Mouse (Mus musculus) heart, adult 2 months (tissue): Measurements from ENCODE around the gene Map3k7. TPM values are rescaled to one million over a fixed set of nuclear protein-coding genes. Genes with fewer than 3 reads are reported as not detected.

Experiments used
- DNase-seq, 2 experiments: peaks; one replicate each; pipeline ENCODE4 v3.0.0; 2021
- H3K27ac ChIP-seq: fragments of 200-600 bp; 2 replicates; pipeline ENCODE4 v1.8.1; 2022
- H3K27me3 ChIP-seq: fragments of 200-500 bp; 2 replicates; pipeline ENCODE4 v1.6.1; 2012; ENCODE audit warnings: mild to moderate bottlenecking, low read length, inconsistent platforms, mixed read lengths; ENCODE audit not compliant: control insufficient read depth, insufficient read depth
- H3K36me3 ChIP-seq: fragments of 200-500 bp; 2 replicates; pipeline ENCODE4 v1.6.1; 2012; ENCODE audit warnings: low read length, inconsistent platforms; ENCODE audit not compliant: control insufficient read depth, insufficient read depth
- H3K4me1 ChIP-seq: fragments of 200-500 bp; 2 replicates; pipeline ENCODE4 v1.6.1; 2011; ENCODE audit warnings: low read length; ENCODE audit not compliant: control insufficient read depth, insufficient read depth
- H3K4me3 ChIP-seq: fragments of 200-600 bp; 2 replicates; pipeline ENCODE4 v1.8.1; 2022
- H3K79me2 ChIP-seq: fragments of 200-500 bp; replicated peaks from 2 replicates; pipeline ENCODE4 v1.6.1; 2012; ENCODE audit warnings: mild to moderate bottlenecking, inconsistent platforms, low read length, moderate library complexity, mixed read lengths; ENCODE audit not compliant: control insufficient read depth, insufficient read depth
- H3K9ac ChIP-seq: fragments of 200-500 bp; 2 replicates; pipeline ENCODE4 v1.6.1; 2012; ENCODE audit warnings: low read depth, mild to moderate bottlenecking, control low read depth, inconsistent platforms, low read length, mixed read lengths
- CTCF ChIP-seq: fragments of 200-600 bp; IDR thresholded peaks from 2 replicates; pipeline ENCODE4 v1.8.1; 2022; ENCODE audit warnings: antibody characterized with exemption, mild to moderate bottlenecking, moderate library complexity
- EP300 ChIP-seq: fragments of 200-500 bp; IDR thresholded peaks from 2 replicates; pipeline ENCODE4 v1.6.1; 2011; ENCODE audit warnings: low read depth, low read length, control low read depth; ENCODE audit not compliant: insufficient read depth
- POLR2A ChIP-seq: fragments of 200-500 bp; IDR thresholded peaks from 2 replicates; pipeline ENCODE4 v1.6.1; 2011; ENCODE audit warnings: mild to moderate bottlenecking, low read depth, low read length, control low read depth; ENCODE audit not compliant: insufficient read depth
- WGBS: fragments of 180-500 bp; shearing (Covaris S2); methylation state at CpG from one replicate; pipeline ENCODE4 v1.1.7; 2018; 5-methylcytosine and 5-hydroxymethylcytosine counted together
- intact Hi-C: fragments of 180-260 bp; cut with DNase I; formaldehyde crosslinking; loops from one replicate; pipeline ENCODE4 v1.15.1; 2025
- polyA plus RNA-seq: library from polyadenylated mRNA; depleted of rRNA; stranded (reverse); fragments of >200 nt; gene quantifications from 2 replicates; pipeline ENCODE4 v1.2.3, GENCODE M21; 2012
- total RNA-seq, 2 experiments: library from RNA; stranded (reverse); gene quantifications; 2 replicates each; pipeline ENCODE4 v1.2.3; 2021

The Map3k7 gene
- total and polyA plus RNA-seq, 3 experiments = 34.9 to 45.9 (median 42.6) TPM

DNA sequence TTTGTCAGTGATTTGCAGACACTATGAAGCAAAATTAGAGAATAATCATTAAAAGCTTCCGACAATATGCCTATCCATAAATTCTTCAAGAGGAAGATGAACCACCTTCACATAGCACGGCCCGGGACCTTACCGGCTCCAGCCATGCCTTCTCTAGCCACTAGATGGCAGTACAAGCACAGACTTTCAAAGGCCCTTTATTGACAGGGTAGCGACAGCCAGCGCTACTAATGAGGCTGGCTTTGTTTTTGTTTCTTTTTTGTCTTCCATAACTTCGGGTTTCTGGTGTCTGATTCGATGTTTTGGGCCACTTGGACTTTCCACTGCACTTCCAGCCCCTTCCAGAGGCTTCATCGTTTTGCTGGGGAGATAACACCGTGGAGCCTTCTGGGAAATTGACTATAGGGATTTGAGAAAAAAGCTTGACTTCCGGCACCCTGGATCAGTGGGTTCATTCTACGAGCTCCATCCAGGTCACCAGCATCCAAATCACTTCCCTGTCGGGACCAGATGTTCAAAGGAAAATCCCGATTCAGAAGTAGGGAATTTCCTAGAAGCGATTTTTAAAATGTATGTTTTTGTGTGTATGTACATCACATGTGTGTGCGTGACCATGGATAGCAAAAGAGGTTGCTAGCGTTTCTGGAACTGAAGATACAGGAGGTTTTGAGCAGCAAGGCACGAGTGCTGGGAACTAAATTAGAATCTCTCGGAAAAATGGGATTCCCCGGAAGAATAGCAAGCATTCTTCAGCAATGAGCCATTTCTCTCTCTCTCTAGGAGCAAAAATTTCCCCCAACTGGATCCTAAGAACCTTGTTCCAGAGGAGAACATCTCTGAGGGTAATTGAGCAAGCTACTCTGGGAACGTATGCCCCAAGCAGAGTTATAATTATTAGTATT, 91.5 kb downstream of the Map3k7 start:
- no peaks in the 10 kb centered on the region for H3K36me3 ChIP-seq
- H3K4me1 ChIP-seq = no peaks in the 10 kb centered on the region
- 0 out of 2 replicates have a peak overlapping the region, but pooled peaks have one; percentile 0 for H3K27ac ChIP-seq
- H3K27me3 ChIP-seq = no peaks in the 10 kb centered on the region
- H3K4me3 ChIP-seq = peak overlapping the region; percentile 61
- peak; percentile 78 to 86 for DNase-seq
- H3K79me2 ChIP-seq = no peaks in the 10 kb centered on the region
- intact Hi-C loops = loop anchor here (1.0 to 5.0 kb wide), 6 partner anchors 97 to 517 kb away; partner anchors contain the start of gene Bach2
- 11% methylated on average over 21 of the region's 21 CpGs for WGBS
- no peak for TF ChIP-seq POLR2A
- 0 out of 2 replicates have a peak, but pooled peaks have one; percentile 64 for TF ChIP-seq EP300
- peak; percentile 99 for TF ChIP-seq CTCF
- H3K9ac ChIP-seq = peak overlapping the region; percentile 65

GRCm38 (mm10) chr4:32056441-32056840, 92.5 kb downstream of the Map3k7 start:
- Histone ChIP-seq H3K4me1 (no peaks in the 10 kb centered on the region), H3K27ac (no peak overlapping the region), H3K27me3 (no peaks in the 10 kb centered on the region), H3K9ac (no peak overlapping the region), H3K79me2 (no peaks in the 10 kb centered on the region), H3K36me3 (no peaks in the 10 kb centered on the region), H3K4me3 (no peak overlapping the region)
- DNase-seq = no peak
- intact Hi-C loops = loop anchor here (5.0 kb wide), 2 partner anchors 96 to 496 kb away; no protein-coding TSS in a partner anchor
- TF ChIP-seq POLR2A (no peak), CTCF (no peak), EP300 (no peak)
- 72% methylated on average over 7 of the region's 7 CpGs for WGBS

DNA sequence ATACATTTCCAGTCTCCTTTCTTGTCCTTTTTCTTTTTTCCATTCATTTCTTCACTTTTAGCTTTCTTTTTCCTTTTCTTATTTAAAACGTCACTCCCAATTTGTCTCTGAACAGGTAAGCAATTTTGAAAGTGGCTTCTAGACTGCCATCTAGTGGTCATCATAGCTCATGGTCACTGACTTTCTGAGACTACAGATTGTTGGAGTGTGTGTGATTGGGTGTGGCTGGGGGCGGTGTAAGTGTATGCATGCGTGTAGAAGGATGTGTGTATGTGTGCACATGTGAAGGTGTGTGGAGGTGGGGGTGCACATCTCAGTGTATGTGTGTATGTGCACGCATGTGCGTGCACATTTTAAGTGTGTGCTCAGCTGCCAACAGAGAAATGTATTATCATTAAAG, 93.2 kb downstream of the Map3k7 start:
- Histone ChIP-seq H3K9ac (no peak overlapping the region), H3K79me2 (no peaks in the 10 kb centered on the region), H3K4me1 (no peaks in the 10 kb centered on the region), H3K27me3 (no peaks in the 10 kb centered on the region), H3K4me3 (no peak overlapping the region), H3K36me3 (no peaks in the 10 kb centered on the region), H3K27ac (no peak overlapping the region)
- intact Hi-C loops = loop anchor here (5.0 kb wide), 2 partner anchors 95 to 495 kb away; no protein-coding TSS in a partner anchor
- 43% methylated on average over 5 of the region's 5 CpGs for WGBS
- TF ChIP-seq CTCF (peak; percentile 85), EP300 (no peak)
- DNase-seq = no peak

GRCm38 (mm10) chr4:32060686-32061085, 96.8 kb downstream of the Map3k7 start:
- no peak for TF ChIP-seq EP300
- TF ChIP-seq POLR2A = no peak
- no peak for TF ChIP-seq CTCF
- Histone ChIP-seq H3K4me1 (no peaks in the 10 kb centered on the region), H3K27ac (no peak overlapping the region), H3K79me2 (no peaks in the 10 kb centered on the region), H3K9ac (no peak overlapping the region), H3K36me3 (no peaks in the 10 kb centered on the region), H3K27me3 (no peaks in the 10 kb centered on the region), H3K4me3 (no peak overlapping the region)
- 91% methylated on average over 4 of the region's 4 CpGs for WGBS
- intact Hi-C loops = no loop called here
- DNase-seq = no peak

GRCm38 (mm10) chr4:32062381-32063059, 98.6 kb downstream of the Map3k7 start:
- Histone ChIP-seq H3K27me3 (no peaks in the 10 kb centered on the region), H3K36me3 (no peaks in the 10 kb centered on the region), H3K79me2 (no peaks in the 10 kb centered on the region), H3K4me1 (no peaks in the 10 kb centered on the region), H3K9ac (no peak overlapping the region), H3K27ac (no peak overlapping the region), H3K4me3 (no peak overlapping the region)
- TF ChIP-seq CTCF = no peak
- no peak for TF ChIP-seq POLR2A
- TF ChIP-seq EP300 = no peak
- 53% methylated on average over 4 of the region's 4 CpGs for WGBS
- intact Hi-C loops = no loop called here
- DNase-seq = no peak
